Mouse (Mus musculus) induced T-regulatory cell, adult 2 months (primary cell): ENCODE measurements around the gene Aif1.
"Not testable (repeated sequence)": the region's sequence is repeated elsewhere in the genome, so short reads cannot be mapped to it uniquely, and the experiment has no call there.

Experiments used
- DNase-seq: peaks from one replicate; pipeline ENCODE4 v3.0.0-alpha.2; 2012; ENCODE audit warnings: low read depth

Gene Aif1

GRCm38 (mm10) chr17:35146139-35146538 lies 29.7 kb downstream of the Aif1 start:
- DNase-seq, result no peak

- DNase-seq, result no peak
Measured at GRCm38 (mm10) chr17:35141971-35142370, 33.9 kb downstream of the Aif1 start.

GRCm38 (mm10) chr17:35140490-35140996 lies 35.3 kb downstream of the Aif1 start:
- no peak for DNase-seq

GRCm38 (mm10) chr17:35139269-35139668 lies 36.6 kb downstream of the Aif1 start:
- DNase-seq, result no peak

GRCm38 (mm10) chr17:35135591-35136320 lies 40.1 kb downstream of the Aif1 start:
- no peak for DNase-seq

- DNase-seq, result peak; percentile 98
Measured at GRCm38 (mm10) chr17:35134801-35135590, 40.9 kb downstream of the Aif1 start, which contains the start of gene Bag6. TSS of gene Bag6 (plus strand) at chr17:35135178.

- DNase-seq, result no peak
Measured at GRCm38 (mm10) chr17:35133517-35133916, 42.4 kb downstream of the Aif1 start.

GRCm38 (mm10) chr17:35132174-35132560 lies 43.7 kb downstream of the Aif1 start:
- DNase-seq, result no peak

GRCm38 (mm10) chr17:35131500-35132173 lies 44.2 kb downstream of the Aif1 start, which contains the start of gene Apom:
TSS of gene Apom (minus strand) at chr17:35132050.
- no peak for DNase-seq

- no peak for DNase-seq
Measured at GRCm38 (mm10) chr17:35131038-35131437, 44.8 kb downstream of the Aif1 start.

GRCm38 (mm10) chr17:35128996-35129395 lies 46.9 kb downstream of the Aif1 start:
- no peak for DNase-seq

- DNase-seq, result no peak
Measured at GRCm38 (mm10) chr17:35127017-35127416, 48.9 kb downstream of the Aif1 start.

GRCm38 (mm10) chr17:35126206-35126611 lies 49.7 kb downstream of the Aif1 start, which contains the start of gene D17H6S53E:
TSS of gene D17H6S53E (plus strand) at chr17:35126373.
- peak; percentile 89 for DNase-seq

GRCm38 (mm10) chr17:35125578-35125977 lies 50.3 kb downstream of the Aif1 start:
- no peak for DNase-seq

GRCm38 (mm10) chr17:35125081-35125480 lies 50.8 kb downstream of the Aif1 start:
- DNase-seq, result no peak

- DNase-seq, result not testable (repeated sequence)
Measured at GRCm38 (mm10) chr17:35124261-35124896, 51.5 kb downstream of the Aif1 start.

GRCm38 (mm10) chr17:35123287-35123686 lies 52.6 kb downstream of the Aif1 start:
- DNase-seq, result not testable (repeated sequence)

- peak; percentile 83 for DNase-seq
Measured at GRCm38 (mm10) chr17:35121871-35122303, 54.0 kb downstream of the Aif1 start, which contains the start of gene Csnk2b. TSS of gene Csnk2b (minus strand) at chr17:35122053.

- peak; percentile 99 for DNase-seq
Measured at GRCm38 (mm10) chr17:35121143-35121799, 54.6 kb downstream of the Aif1 start, which contains the start of gene Gpank1. TSS of gene Gpank1 (plus strand) at chr17:35121455.
